Mouse (Mus musculus) liver, embryonic 14.5 days (tissue): ENCODE data around the gene Numa1. TPM values are rescaled to one million over a fixed set of nuclear protein-coding genes. Genes with fewer than 3 reads are reported as not detected.

ENCODE experiments used
- ATAC-seq: fragments of 200-750 bp; cut with Nextera tagmentation; 2 replicates; pipeline ENCODE4 v1.8.0; 2017; ENCODE audit warnings: moderate number of reproducible peaks, mild to moderate bottlenecking, moderate library complexity; ENCODE audit not compliant: insufficient read depth
- DNase-seq, 3 experiments: peaks; one replicate each; pipeline ENCODE4 v3.0.0-alpha.2; 2012 to 2013; ENCODE audit warnings: low read depth in 3 of 3, low spot score in 3 of 3
- H3K27ac ChIP-seq: fragments of 300-500 bp; sonication (generic); 2 replicates; pipeline ENCODE4 v1.5.1; 2014; ENCODE audit warnings: moderate library complexity, mild to moderate bottlenecking, control low read depth, inconsistent platforms
- H3K27me3 ChIP-seq: fragments of 300-500 bp; sonication (generic); 2 replicates; pipeline ENCODE4 v1.6.1; 2014; ENCODE audit warnings: mild to moderate bottlenecking, low read length, moderate library complexity; ENCODE audit not compliant: control insufficient read depth, insufficient read depth
- H3K36me3 ChIP-seq: fragments of 300-500 bp; sonication (generic); replicated peaks from 2 replicates; pipeline ENCODE4 v1.6.1; 2014; ENCODE audit warnings: low read depth; ENCODE audit not compliant: control insufficient read depth, insufficient read depth
- H3K4me1 ChIP-seq, 2 experiments: fragments of 200-500 bp in 1 of 2; fragments of 300-500 bp in 1 of 2; sonication (generic) in 1 of 2; replicated peaks; 2 replicates each; pipeline ENCODE4 v1.6.1; 2012 to 2014; ENCODE audit warnings: antibody characterized with exemption in 1 of 2, inconsistent platforms in 1 of 2, low read length in 1 of 2; ENCODE audit not compliant: control insufficient read depth in 2 of 2, insufficient read depth in 2 of 2
- H3K4me2 ChIP-seq: fragments of 300-500 bp; sonication (generic); 2 replicates; pipeline ENCODE4 v1.6.1; 2014; ENCODE audit warnings: low read depth, mild to moderate bottlenecking, control low read depth, moderate library complexity
- H3K4me3 ChIP-seq, 2 experiments: fragments of 200-500 bp in 1 of 2; fragments of 300-500 bp in 1 of 2; sonication (generic) in 1 of 2; 2 replicates each; pipeline ENCODE4 v1.5.1; 2012 to 2014; ENCODE audit warnings: low read depth in 2 of 2, low read length in 2 of 2, mild to moderate bottlenecking in 2 of 2, control low read depth in 1 of 2, inconsistent platforms in 1 of 2, moderate library complexity in 1 of 2; ENCODE audit not compliant: insufficient read depth in 1 of 2
- H3K9ac ChIP-seq: fragments of 300-500 bp; sonication (generic); replicated peaks from 2 replicates; pipeline ENCODE4 v1.6.1; 2014; ENCODE audit warnings: mild to moderate bottlenecking, control low read depth, moderate library complexity
- H3K9me3 ChIP-seq: fragments of 300-500 bp; sonication (generic); 2 replicates; pipeline ENCODE4 v1.6.1; 2016; ENCODE audit warnings: low read length, mixed read lengths; ENCODE audit not compliant: control insufficient read depth
- CTCF ChIP-seq: IDR thresholded peaks from 2 replicates; pipeline ENCODE4 v1.5.1; 2016; ENCODE audit warnings: antibody characterized with exemption, low read depth, control low read depth
- EP300 ChIP-seq: IDR thresholded peaks from 2 replicates; pipeline ENCODE4 v1.6.1; 2016; ENCODE audit warnings: antibody characterized with exemption, low read depth
- WGBS: fragments of 180-500 bp; shearing (Covaris S2); extraction: QIAGEN DNeasy Blood & Tissue Kit; methylation state at CpG from one replicate; pipeline ENCODE4 v1.1.7; 2014; ENCODE audit not compliant: insufficient replicate concordance; 5-methylcytosine and 5-hydroxymethylcytosine counted together
- polyA plus RNA-seq, 2 experiments: library from polyadenylated mRNA; depleted of rRNA in 1 of 2; stranded (reverse) in 1 of 2; unstranded in 1 of 2; fragments of >200 nt; fragmentation: Nextera tagmentation in 1 of 2; extraction: Ambion mirVana in 1 of 2; gene quantifications; 2 replicates each; pipeline versions ENCODE4 v1.2.1 to v1.2.3; 2012 to 2014

Gene Numa1
- polyA plus RNA-seq, 2 experiments = 27.4 to 36.2 TPM

- H3K9ac ChIP-seq = peak within 1 kb of the TSS; percentile 91
- TF ChIP-seq EP300 = no peak
- peak; percentile 1; the same call in 1 of the 2 replicates for TF ChIP-seq CTCF
- H3K27me3 ChIP-seq = no peaks in the 10 kb centered on the region
- H3K36me3 ChIP-seq = peaks cover 5% of the 10 kb centered on the region; the same call in 1 of the 2 replicates
- peak within 1 kb of the TSS; percentile 84 for H3K27ac ChIP-seq
- H3K4me3 ChIP-seq = peak within 1 kb of the TSS; percentile 81 to 85
- peak within 1 kb of the TSS; percentile 94 for H3K4me2 ChIP-seq
- peaks cover 14 to 24% of the 10 kb centered on the region in 2 experiments for H3K4me1 ChIP-seq
- no peaks in the 10 kb centered on the region for H3K9me3 ChIP-seq
- peak; percentile 96 for ATAC-seq
- DNase-seq = peak; percentile 99
- WGBS = under 1% methylated on average over 61 of the region's 61 CpGs
Observed at GRCm38 (mm10) chr7:101905561-101906286, 28.2 kb upstream of the Numa1 start, which contains the start of gene Lamtor1. Gene Lamtor1, plus strand, starts transcription at chr7:101905904.

GRCm38 (mm10) chr7:101906287-101906681, 27.6 kb upstream of the Numa1 start, which contains the start of gene Tomt:
Gene Tomt, minus strand, starts transcription at chr7:101906359.
- DNase-seq = no peak
- Histone ChIP-seq H3K27me3 (no peaks in the 10 kb centered on the region), H3K9me3 (no peaks in the 10 kb centered on the region), H3K4me3 (peak within 1 kb of the TSS; percentile 81 to 85), H3K27ac (peak within 1 kb of the TSS; percentile 84), H3K9ac (peak within 1 kb of the TSS; percentile 91), H3K4me1 (peaks cover 14 to 24% of the 10 kb centered on the region in 2 experiments), H3K36me3 (peaks cover 7% of the 10 kb centered on the region), H3K4me2 (peak within 1 kb of the TSS; percentile 94)
- no peak for ATAC-seq
- TF ChIP-seq EP300 = no peak
- no peak for TF ChIP-seq CTCF
- 4% methylated on average over 11 of the region's 11 CpGs for WGBS

GRCm38 (mm10) chr7:101906696-101907095, 27.2 kb upstream of the Numa1 start:
- no peak for ATAC-seq
- H3K4me2 ChIP-seq = peak overlapping the region; percentile 94
- peak overlapping the region; percentile 91 for H3K9ac ChIP-seq
- WGBS = 33% methylated on average over 8 of the region's 8 CpGs
- no peaks in the 10 kb centered on the region for H3K9me3 ChIP-seq
- no peak for DNase-seq
- no peaks in the 10 kb centered on the region for H3K27me3 ChIP-seq
- TF ChIP-seq EP300 = no peak
- TF ChIP-seq CTCF = no peak
- H3K4me1 ChIP-seq = peaks cover 14 to 24% of the 10 kb centered on the region in 2 experiments
- peaks cover 9% of the 10 kb centered on the region for H3K36me3 ChIP-seq
- peak overlapping the region; percentile 81 to 85 for H3K4me3 ChIP-seq
- H3K27ac ChIP-seq = peak overlapping the region; percentile 76

- peaks cover 14 to 24% of the 10 kb centered on the region in 2 experiments for H3K4me1 ChIP-seq
- no peak for TF ChIP-seq EP300
- TF ChIP-seq CTCF = no peak
- no peak overlapping the region for H3K9ac ChIP-seq
- H3K27me3 ChIP-seq = no peaks in the 10 kb centered on the region
- peaks cover 18% of the 10 kb centered on the region for H3K36me3 ChIP-seq
- H3K4me2 ChIP-seq = peak overlapping the region; percentile 11; the same call in 1 of the 2 replicates
- no peak overlapping the region for H3K4me3 ChIP-seq
- ATAC-seq (no peak), DNase-seq (no peak)
- WGBS = 32% methylated on average over 4 of the region's 4 CpGs
- no peaks in the 10 kb centered on the region for H3K9me3 ChIP-seq
- H3K27ac ChIP-seq = no peak overlapping the region
Observed at GRCm38 (mm10) chr7:101908367-101908766, 25.5 kb upstream of the Numa1 start.

GRCm38 (mm10) chr7:101910138-101910537, 23.8 kb upstream of the Numa1 start:
- H3K9ac ChIP-seq = no peak overlapping the region
- H3K4me3 ChIP-seq = no peak overlapping the region
- no peak overlapping the region for H3K4me2 ChIP-seq
- no peak for TF ChIP-seq EP300
- TF ChIP-seq CTCF = no peak
- no peaks in the 10 kb centered on the region for H3K9me3 ChIP-seq
- H3K4me1 ChIP-seq = peaks cover 9 to 20% of the 10 kb centered on the region in 2 experiments
- ATAC-seq = no peak
- DNase-seq = no peak
- no peaks in the 10 kb centered on the region for H3K27me3 ChIP-seq
- H3K36me3 ChIP-seq = peaks cover 18% of the 10 kb centered on the region
- 75% methylated on average over 4 of the region's 4 CpGs for WGBS
- no peak overlapping the region for H3K27ac ChIP-seq
